Mouse (Mus musculus): ENCODE measurements around the gene Cda.

DNA sequence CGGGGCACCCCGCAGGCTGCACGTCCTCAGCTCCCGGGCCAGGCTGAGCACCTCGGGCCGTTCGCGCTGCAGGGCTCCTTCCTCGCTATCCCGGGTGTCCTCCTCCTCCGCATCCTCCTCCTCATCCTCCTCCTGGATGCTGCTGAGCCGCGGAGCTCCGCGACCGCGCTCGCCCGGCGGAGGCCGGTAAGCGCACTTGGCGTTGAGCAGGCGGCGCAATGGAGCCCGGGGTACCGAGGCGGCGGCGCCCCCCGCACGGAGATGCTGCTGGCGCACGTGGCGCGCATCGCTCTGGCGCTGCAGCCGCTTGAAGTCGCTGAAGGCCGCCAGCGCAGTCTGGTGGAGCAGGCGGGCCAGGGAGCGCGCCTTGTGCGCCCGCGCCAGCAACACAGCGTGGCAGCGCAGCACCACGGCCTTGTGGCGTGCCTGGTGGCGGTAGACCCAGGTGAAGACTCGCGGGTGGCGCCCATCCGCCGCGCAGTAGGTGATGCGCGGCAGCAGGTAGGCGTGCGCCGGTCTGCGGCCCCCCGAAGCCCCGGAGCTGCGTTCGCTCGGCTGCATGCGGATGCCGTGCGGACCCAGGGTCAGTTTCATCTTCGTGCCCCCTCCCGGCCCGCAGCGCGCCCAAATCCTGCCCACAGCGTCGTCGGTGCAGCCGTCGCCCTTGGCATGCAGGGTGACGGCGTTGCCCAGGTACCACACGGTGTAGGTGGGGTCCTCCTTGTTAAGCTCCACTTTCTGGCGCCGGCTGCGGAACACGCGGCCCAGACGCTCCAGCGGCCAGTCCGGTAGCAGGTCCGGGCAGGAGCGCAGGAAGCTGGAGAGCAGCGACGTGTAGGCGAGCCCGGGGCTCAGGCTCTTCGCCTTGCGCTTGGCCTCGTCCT lies 27.5 kb upstream of the Cda start:
- TF ChIP-seq CTCF (IDR thresholded peaks at IDR 0.05; ENCODE audit: borderline replicate concordance, insufficient read depth, low read length) (no peak), POLR2A (IDR thresholded peaks at IDR 0.05; ENCODE audit: low read depth, low read length) (no peak)
